Mouse (Mus musculus): ENCODE measurements around the gene Dgkd. TPM values are rescaled to one million over a fixed set of nuclear protein-coding genes. Genes with fewer than 3 reads are reported as not detected.

Dgkd gene
- 31.4 and 32.1 TPM in 2 replicates for polyA plus RNA-seq (2012; rRNA removed)

- peak; percentile 80 for DNase-seq
- under 1% methylated on average over 72 of the region's 74 CpGs for WGBS
- H3K4me1 ChIP-seq (ENCODE audit: control insufficient read depth, insufficient read depth, low read length) = peaks cover 17% of the 10 kb centered on the region
- peak within 1 kb of the TSS; percentile 49 for H3K27ac ChIP-seq (ENCODE audit: insufficient read depth, low read depth, low read length)
- TF ChIP-seq POLR2A (IDR thresholded peaks at IDR 0.05; ENCODE audit: low read depth, low read length) (no peak), CTCF (conservative IDR thresholded peaks at IDR 0.05; ENCODE audit: insufficient read depth, insufficient read length, low read depth, low read length) (no peak)
- H3K36me3 ChIP-seq (ENCODE audit: control insufficient read depth, insufficient read depth, low read length) = no peaks in the 10 kb centered on the region
- no peaks in the 10 kb centered on the region for H3K27me3 ChIP-seq (replicated peaks; ENCODE audit: control insufficient read depth, insufficient read depth, low read length)
- H3K4me3 ChIP-seq (ENCODE audit: insufficient read depth, low read depth, low read length) = peak within 1 kb of the TSS; percentile 89
Observed at GRCm38 (mm10) chr1:87852892-87853600, at the start of gene Dgkd. Dgkd (plus strand) TSS chr1:87853287.

GRCm38 (mm10) chr1:87803576-87803975, 49.5 kb upstream of the Dgkd start, which contains the start of gene Sag:
Sag (plus strand) TSS chr1:87803680.
- DNase-seq = no peak
- Histone ChIP-seq H3K36me3 (ENCODE audit: control insufficient read depth, insufficient read depth, low read length) (no peaks in the 10 kb centered on the region), H3K4me1 (ENCODE audit: control insufficient read depth, insufficient read depth, low read length) (no peaks in the 10 kb centered on the region), H3K4me3 (ENCODE audit: insufficient read depth, low read depth, low read length) (no peak within 1 kb of the TSS), H3K27ac (ENCODE audit: insufficient read depth, low read depth, low read length) (no peak within 1 kb of the TSS), H3K27me3 (replicated peaks; ENCODE audit: control insufficient read depth, insufficient read depth, low read length) (no peaks in the 10 kb centered on the region)
- TF ChIP-seq POLR2A (IDR thresholded peaks at IDR 0.05; ENCODE audit: low read depth, low read length) = no peak
- 57% methylated on average over 6 of the region's 6 CpGs for WGBS

- no peaks in the 10 kb centered on the region for H3K4me1 ChIP-seq (ENCODE audit: control insufficient read depth, insufficient read depth, low read length)
- no peak overlapping the region for H3K4me3 ChIP-seq (ENCODE audit: insufficient read depth, low read depth, low read length)
- H3K27ac ChIP-seq (ENCODE audit: insufficient read depth, low read depth, low read length) = no peak overlapping the region
- 97% methylated on average over 1 of the region's 1 CpGs for whole genome bisulfite sequencing
- TF ChIP-seq CTCF (conservative IDR thresholded peaks at IDR 0.05; ENCODE audit: insufficient read depth, insufficient read length, low read depth, low read length) = no peak
- TF ChIP-seq POLR2A (IDR thresholded peaks at IDR 0.05; ENCODE audit: low read depth, low read length) = no peak
- no peak for DNase-seq
- no peaks in the 10 kb centered on the region for H3K36me3 ChIP-seq (ENCODE audit: control insufficient read depth, insufficient read depth, low read length)
- H3K27me3 ChIP-seq (replicated peaks; ENCODE audit: control insufficient read depth, insufficient read depth, low read length) = no peaks in the 10 kb centered on the region
Observed at GRCm38 (mm10) chr1:87807751-87808150, 45.3 kb upstream of the Dgkd start.

GRCm38 (mm10) chr1:87811391-87811790, 41.7 kb upstream of the Dgkd start:
- H3K36me3 ChIP-seq (ENCODE audit: control insufficient read depth, insufficient read depth, low read length) = no peaks in the 10 kb centered on the region
- no peaks in the 10 kb centered on the region for H3K4me1 ChIP-seq (ENCODE audit: control insufficient read depth, insufficient read depth, low read length)
- DNase-seq = no peak
- 86% methylated on average over 7 of the region's 7 CpGs for WGBS
- no peak overlapping the region for H3K27ac ChIP-seq (ENCODE audit: insufficient read depth, low read depth, low read length)
- TF ChIP-seq CTCF (conservative IDR thresholded peaks at IDR 0.05; ENCODE audit: insufficient read depth, insufficient read length, low read depth, low read length) (no peak), POLR2A (IDR thresholded peaks at IDR 0.05; ENCODE audit: low read depth, low read length) (no peak)
- H3K4me3 ChIP-seq (ENCODE audit: insufficient read depth, low read depth, low read length) = no peak overlapping the region
- no peaks in the 10 kb centered on the region for H3K27me3 ChIP-seq (replicated peaks; ENCODE audit: control insufficient read depth, insufficient read depth, low read length)

DNA sequence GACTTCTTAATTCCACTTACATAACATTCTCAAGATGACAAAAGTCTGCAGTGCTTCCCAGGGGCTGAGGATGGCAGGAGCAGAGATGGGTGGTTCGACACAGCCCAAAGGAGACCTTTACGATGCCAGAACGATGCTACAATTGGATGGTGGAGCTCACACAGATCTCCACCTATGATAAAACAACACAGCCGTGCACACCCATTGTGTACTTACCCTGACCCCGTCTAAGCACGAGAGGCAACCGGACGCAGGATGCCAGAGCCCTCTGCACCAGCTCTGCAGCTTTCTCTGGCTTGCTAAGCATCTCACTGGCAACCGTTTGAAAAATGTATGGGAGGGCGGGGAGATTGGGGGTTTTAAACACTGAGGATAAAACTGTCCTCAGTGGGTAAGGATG, 41.0 kb upstream of the Dgkd start:
- no peak for DNase-seq
- Histone ChIP-seq H3K4me3 (ENCODE audit: insufficient read depth, low read depth, low read length) (no peak overlapping the region), H3K36me3 (ENCODE audit: control insufficient read depth, insufficient read depth, low read length) (no peaks in the 10 kb centered on the region), H3K27ac (ENCODE audit: insufficient read depth, low read depth, low read length) (no peak overlapping the region), H3K27me3 (replicated peaks; ENCODE audit: control insufficient read depth, insufficient read depth, low read length) (no peaks in the 10 kb centered on the region), H3K4me1 (ENCODE audit: control insufficient read depth, insufficient read depth, low read length) (no peaks in the 10 kb centered on the region)
- TF ChIP-seq CTCF (conservative IDR thresholded peaks at IDR 0.05; ENCODE audit: insufficient read depth, insufficient read length, low read depth, low read length) (no peak), POLR2A (IDR thresholded peaks at IDR 0.05; ENCODE audit: low read depth, low read length) (no peak)
- WGBS = 70% methylated on average over 10 of the region's 10 CpGs

DNA sequence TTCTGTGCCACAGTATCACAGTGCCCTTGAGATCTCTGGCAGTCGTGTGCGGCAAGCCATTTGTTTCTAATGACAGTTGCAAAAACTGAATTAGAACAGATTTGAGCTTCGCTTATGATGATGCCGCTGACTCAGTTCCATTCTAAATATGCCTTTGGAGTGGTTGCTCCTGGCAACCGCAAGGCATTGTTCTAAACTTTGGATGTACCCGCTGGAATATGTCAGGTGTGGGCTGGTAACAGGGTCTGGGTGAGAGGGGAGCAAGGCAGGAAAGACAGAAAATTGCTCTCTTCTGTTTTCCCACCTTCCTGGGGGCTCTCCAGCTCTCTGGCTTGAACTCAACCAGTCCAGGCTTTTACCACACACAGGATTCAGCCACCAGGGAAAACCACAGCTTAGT, 39.9 kb upstream of the Dgkd start:
- 89% methylated on average over 6 of the region's 6 CpGs for WGBS
- Histone ChIP-seq H3K4me3 (ENCODE audit: insufficient read depth, low read depth, low read length) (no peak overlapping the region), H3K27ac (ENCODE audit: insufficient read depth, low read depth, low read length) (no peak overlapping the region), H3K4me1 (ENCODE audit: control insufficient read depth, insufficient read depth, low read length) (no peaks in the 10 kb centered on the region), H3K27me3 (replicated peaks; ENCODE audit: control insufficient read depth, insufficient read depth, low read length) (no peaks in the 10 kb centered on the region), H3K36me3 (ENCODE audit: control insufficient read depth, insufficient read depth, low read length) (no peaks in the 10 kb centered on the region)
- TF ChIP-seq POLR2A (IDR thresholded peaks at IDR 0.05; ENCODE audit: low read depth, low read length) = no peak
- no peak for TF ChIP-seq CTCF (conservative IDR thresholded peaks at IDR 0.05; ENCODE audit: insufficient read depth, insufficient read length, low read depth, low read length)
- DNase-seq = no peak

DNA sequence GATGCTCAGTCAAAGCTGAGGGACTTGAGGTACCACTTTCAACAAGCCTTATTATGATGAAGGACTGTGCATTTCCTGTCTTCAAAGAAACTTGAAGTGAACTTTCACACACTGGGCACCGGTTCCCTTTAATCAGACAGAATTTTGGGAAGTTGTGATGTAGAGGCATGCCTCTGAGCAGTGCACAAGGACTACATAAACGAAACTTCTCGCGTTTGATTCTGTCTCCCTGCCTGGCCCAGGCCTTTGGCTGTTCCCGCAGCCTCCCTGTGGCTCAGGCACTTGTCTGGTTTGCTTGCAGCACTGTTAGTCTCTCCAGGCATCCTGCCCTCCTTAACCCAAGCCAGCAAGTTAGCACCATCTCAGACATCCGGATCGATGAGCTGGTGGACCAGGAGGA, 39.4 kb upstream of the Dgkd start:
- no peaks in the 10 kb centered on the region for H3K4me1 ChIP-seq (ENCODE audit: control insufficient read depth, insufficient read depth, low read length)
- no peak for DNase-seq
- H3K36me3 ChIP-seq (ENCODE audit: control insufficient read depth, insufficient read depth, low read length) = no peaks in the 10 kb centered on the region
- 72% methylated on average over 7 of the region's 7 CpGs for WGBS
- no peaks in the 10 kb centered on the region for H3K27me3 ChIP-seq (replicated peaks; ENCODE audit: control insufficient read depth, insufficient read depth, low read length)
- H3K27ac ChIP-seq (ENCODE audit: insufficient read depth, low read depth, low read length) = no peak overlapping the region
- TF ChIP-seq POLR2A (IDR thresholded peaks at IDR 0.05; ENCODE audit: low read depth, low read length) = no peak
- TF ChIP-seq CTCF (conservative IDR thresholded peaks at IDR 0.05; ENCODE audit: insufficient read depth, insufficient read length, low read depth, low read length) = no peak
- no peak overlapping the region for H3K4me3 ChIP-seq (ENCODE audit: insufficient read depth, low read depth, low read length)
